Mouse (Mus musculus) right cerebral cortex, adult 2 months (tissue): ENCODE measurements around the gene Kifc3.
"Not testable (repeated sequence)": the region's sequence is repeated elsewhere in the genome, so short reads cannot be mapped to it uniquely, and the experiment has no call there.

Source experiments
- DNase-seq, 2 experiments: peaks; one replicate each; pipeline ENCODE4 v3.0.0; 2021 to 2022; ENCODE audit warnings: low spot score in 2 of 2

Gene Kifc3

GRCm38 (mm10) chr8:95202649-95203275, at the start of gene Kifc3:
Gene Kifc3, minus strand, starts transcription at chr8:95202812.
- DNase-seq: no peak

- no peak for DNase-seq
Measured at GRCm38 (mm10) chr8:95252056-95252455, 49.4 kb upstream of the Kifc3 start.

GRCm38 (mm10) chr8:95249847-95250246, 47.2 kb upstream of the Kifc3 start:
- DNase-seq: no peak

GRCm38 (mm10) chr8:95247277-95247676, 44.7 kb upstream of the Kifc3 start:
- no peak for DNase-seq

GRCm38 (mm10) chr8:95245180-95245579, 42.6 kb upstream of the Kifc3 start:
- DNase-seq: peak in 1 of 2 experiments; percentile 12

GRCm38 (mm10) chr8:95243853-95244252, 41.2 kb upstream of the Kifc3 start:
- DNase-seq: no peak

GRCm38 (mm10) chr8:95242826-95243571, 40.4 kb upstream of the Kifc3 start:
- DNase-seq: peak; percentile 44 to 55

- no peak for DNase-seq
Measured at GRCm38 (mm10) chr8:95242099-95242825, 39.6 kb upstream of the Kifc3 start.

- DNase-seq: peak; percentile 85 to 86
Measured at GRCm38 (mm10) chr8:95235683-95236082, 33.1 kb upstream of the Kifc3 start.

- not testable (repeated sequence) for DNase-seq
Measured at GRCm38 (mm10) chr8:95230086-95230485, 27.5 kb upstream of the Kifc3 start.

- DNase-seq: no peak
Measured at GRCm38 (mm10) chr8:95227151-95227468, 24.5 kb upstream of the Kifc3 start.

GRCm38 (mm10) chr8:95226251-95227150, 23.9 kb upstream of the Kifc3 start:
- DNase-seq: no peak

GRCm38 (mm10) chr8:95223969-95224368, 21.4 kb upstream of the Kifc3 start:
- no peak for DNase-seq

- DNase-seq: no peak
Measured at GRCm38 (mm10) chr8:95221045-95221444, 18.4 kb upstream of the Kifc3 start.

GRCm38 (mm10) chr8:95220571-95220998, 18.0 kb upstream of the Kifc3 start:
- no peak for DNase-seq

- no peak for DNase-seq
Measured at GRCm38 (mm10) chr8:95219623-95220022, 17.0 kb upstream of the Kifc3 start.

- no peak for DNase-seq
Measured at GRCm38 (mm10) chr8:95215709-95216360, 13.2 kb upstream of the Kifc3 start.

- peak; percentile 26 to 33 for DNase-seq
Measured at GRCm38 (mm10) chr8:95209924-95210323, 7.3 kb upstream of the Kifc3 start.

GRCm38 (mm10) chr8:95205946-95206345, 3.3 kb upstream of the Kifc3 start:
- DNase-seq: no peak

- DNase-seq: peak; percentile 74 to 81
Measured at GRCm38 (mm10) chr8:95204039-95204380, 1.4 kb upstream of the Kifc3 start.

GRCm38 (mm10) chr8:95203326-95204038, 870 bp upstream of the Kifc3 start:
- no peak for DNase-seq
